Mouse (Mus musculus) midbrain, embryonic 11.5 days (tissue): ENCODE measurements around the gene Tnfaip2. TPM values are rescaled to one million over a fixed set of nuclear protein-coding genes. Genes with fewer than 3 reads are reported as not detected.

Experiments used
- ATAC-seq: fragments of 200-750 bp; cut with Nextera tagmentation; 2 replicates; pipeline ENCODE4 v1.8.0; 2017; ENCODE audit warnings: moderate TSS enrichment, moderate library complexity; ENCODE audit not compliant: low FRiP score
- DNase-seq: peaks from one replicate; pipeline ENCODE4 v3.0.0; 2015; ENCODE audit warnings: low spot score; ENCODE audit errors: missing footprints
- H3K27ac ChIP-seq: fragments of 300-500 bp; sonication (generic); 2 replicates; pipeline ENCODE4 v1.5.1; 2014; ENCODE audit warnings: low read depth, low read length
- H3K27me3 ChIP-seq: fragments of 300-500 bp; sonication (generic); 2 replicates; pipeline ENCODE4 v1.6.1; 2014; ENCODE audit warnings: mild to moderate bottlenecking, low read length, moderate library complexity, mixed read lengths; ENCODE audit not compliant: control insufficient read depth, insufficient read depth
- H3K36me3 ChIP-seq: fragments of 300-500 bp; sonication (generic); 2 replicates; pipeline ENCODE4 v1.6.1; 2014; ENCODE audit warnings: mild to moderate bottlenecking, low read length, moderate library complexity, mixed read lengths; ENCODE audit not compliant: control insufficient read depth, insufficient read depth
- H3K4me1 ChIP-seq: fragments of 300-500 bp; sonication (generic); 2 replicates; pipeline ENCODE4 v1.6.1; 2014; ENCODE audit warnings: low read length; ENCODE audit not compliant: control insufficient read depth, insufficient read depth
- H3K4me2 ChIP-seq: fragments of 300-500 bp; sonication (generic); 2 replicates; pipeline ENCODE4 v1.6.1; 2014; ENCODE audit warnings: mild to moderate bottlenecking, moderate library complexity
- H3K4me3 ChIP-seq: fragments of 300-500 bp; sonication (generic); 2 replicates; pipeline ENCODE4 v1.5.1; 2014; ENCODE audit warnings: low read depth, low read length
- H3K9ac ChIP-seq: fragments of 300-500 bp; sonication (generic); 2 replicates; pipeline ENCODE4 v1.6.1; 2014; ENCODE audit warnings: low read length
- H3K9me3 ChIP-seq: fragments of 300-500 bp; sonication (generic); 2 replicates; pipeline ENCODE4 v1.6.1; 2016; ENCODE audit warnings: low read length; ENCODE audit not compliant: control insufficient read depth
- WGBS: fragments of 180-500 bp; shearing (Covaris S2); extraction: QIAGEN DNeasy Blood & Tissue Kit; methylation state at CpG from one replicate; pipeline ENCODE4 v1.1.7; 2014; 5-methylcytosine and 5-hydroxymethylcytosine counted together
- polyA plus RNA-seq: library from polyadenylated mRNA; unstranded; fragments of >200 nt; fragmentation: Nextera tagmentation; extraction: Ambion mirVana; gene quantifications from 2 replicates; pipeline ENCODE4 v1.2.1, GENCODE M21; 2014

The Tnfaip2 gene
- 1.1 and 2.3 TPM in 2 replicates for polyA plus RNA-seq

GRCm38 (mm10) chr12:111442309-111443010 lies at the start of gene Tnfaip2:
Gene Tnfaip2, plus strand, starts transcription at chr12:111442469.
- WGBS: under 1% methylated on average over 48 of the region's 48 CpGs
- DNase-seq: peak; percentile 97
- Histone ChIP-seq H3K36me3 (no peaks in the 10 kb centered on the region), H3K4me3 (peak within 1 kb of the TSS; percentile 36), H3K4me2 (peak within 1 kb of the TSS; percentile 85), H3K9me3 (no peaks in the 10 kb centered on the region), H3K27ac (no peak within 1 kb of the TSS), H3K4me1 (peaks cover 16% of the 10 kb centered on the region), H3K9ac (peak within 1 kb of the TSS; percentile 45), H3K27me3 (peaks cover 57% of the 10 kb centered on the region)
- ATAC-seq: peak; percentile 93

GRCm38 (mm10) chr12:111394008-111394407 lies 48.3 kb upstream of the Tnfaip2 start:
- H3K27ac ChIP-seq: no peak overlapping the region
- H3K9ac ChIP-seq: no peak overlapping the region
- H3K4me3 ChIP-seq: no peak overlapping the region
- H3K4me2 ChIP-seq: no peak overlapping the region
- no peaks in the 10 kb centered on the region for H3K4me1 ChIP-seq
- no peaks in the 10 kb centered on the region for H3K27me3 ChIP-seq
- ATAC-seq (no peak), DNase-seq (no peak)
- no peaks in the 10 kb centered on the region for H3K9me3 ChIP-seq
- H3K36me3 ChIP-seq: no peaks in the 10 kb centered on the region
- WGBS: 90% methylated on average over 6 of the region's 6 CpGs

GRCm38 (mm10) chr12:111396997-111397396 lies 45.3 kb upstream of the Tnfaip2 start:
- H3K4me1 ChIP-seq: no peaks in the 10 kb centered on the region
- no peak for ATAC-seq
- H3K9me3 ChIP-seq: no peaks in the 10 kb centered on the region
- no peaks in the 10 kb centered on the region for H3K27me3 ChIP-seq
- no peaks in the 10 kb centered on the region for H3K36me3 ChIP-seq
- WGBS: 79% methylated on average over 5 of the region's 5 CpGs
- no peak overlapping the region for H3K27ac ChIP-seq
- H3K9ac ChIP-seq: no peak overlapping the region
- no peak overlapping the region for H3K4me2 ChIP-seq
- H3K4me3 ChIP-seq: no peak overlapping the region
- DNase-seq: no peak

GRCm38 (mm10) chr12:111401454-111402184 lies 40.6 kb upstream of the Tnfaip2 start:
- H3K36me3 ChIP-seq: no peaks in the 10 kb centered on the region
- DNase-seq (peak; percentile 98), ATAC-seq (peak; percentile 46; the same call in 1 of the 2 replicates)
- no peaks in the 10 kb centered on the region for H3K9me3 ChIP-seq
- H3K27ac ChIP-seq: no peak overlapping the region
- no peak overlapping the region for H3K4me3 ChIP-seq
- H3K27me3 ChIP-seq: peaks cover 7% of the 10 kb centered on the region
- peak overlapping the region; percentile 9; the same call in 1 of the 2 replicates for H3K9ac ChIP-seq
- WGBS: 20% methylated on average over 15 of the region's 15 CpGs
- no peaks in the 10 kb centered on the region for H3K4me1 ChIP-seq
- H3K4me2 ChIP-seq: no peak overlapping the region

- Histone ChIP-seq H3K4me1 (no peaks in the 10 kb centered on the region), H3K27ac (no peak overlapping the region), H3K9me3 (no peaks in the 10 kb centered on the region), H3K36me3 (no peaks in the 10 kb centered on the region), H3K4me2 (no peak overlapping the region), H3K9ac (no peak overlapping the region), H3K4me3 (no peak overlapping the region), H3K27me3 (peaks cover 21% of the 10 kb centered on the region)
- WGBS: 67% methylated on average over 10 of the region's 10 CpGs
- ATAC-seq: no peak
- no peak for DNase-seq
Observed at GRCm38 (mm10) chr12:111404880-111405279, 37.4 kb upstream of the Tnfaip2 start.

- 2% methylated on average over 24 of the region's 24 CpGs for WGBS
- no peaks in the 10 kb centered on the region for H3K36me3 ChIP-seq
- no peaks in the 10 kb centered on the region for H3K9me3 ChIP-seq
- H3K27ac ChIP-seq: no peak within 1 kb of the TSS
- H3K9ac ChIP-seq: no peak within 1 kb of the TSS
- peaks cover 21% of the 10 kb centered on the region for H3K27me3 ChIP-seq
- H3K4me2 ChIP-seq: peak within 1 kb of the TSS; percentile 23
- no peak for DNase-seq
- no peak for ATAC-seq
- no peaks in the 10 kb centered on the region for H3K4me1 ChIP-seq
- no peak within 1 kb of the TSS for H3K4me3 ChIP-seq
Observed at GRCm38 (mm10) chr12:111406622-111407021, 35.6 kb upstream of the Tnfaip2 start, which contains the start of gene Lbhd2. Gene Lbhd2, plus strand, starts transcription at chr12:111406809.

- no peak overlapping the region for H3K4me3 ChIP-seq
- no peaks in the 10 kb centered on the region; the same call in 1 of the 2 replicates for H3K4me1 ChIP-seq
- H3K9ac ChIP-seq: no peak overlapping the region
- peaks cover 21% of the 10 kb centered on the region for H3K27me3 ChIP-seq
- no peak overlapping the region for H3K4me2 ChIP-seq
- 10% methylated on average over 5 of the region's 5 CpGs for WGBS
- H3K27ac ChIP-seq: no peak overlapping the region
- no peaks in the 10 kb centered on the region for H3K36me3 ChIP-seq
- no peak for ATAC-seq
- DNase-seq: no peak
- no peaks in the 10 kb centered on the region for H3K9me3 ChIP-seq
Observed at GRCm38 (mm10) chr12:111409583-111409982, 32.7 kb upstream of the Tnfaip2 start.

GRCm38 (mm10) chr12:111411631-111412355 lies 30.5 kb upstream of the Tnfaip2 start:
- Histone ChIP-seq H3K9me3 (no peaks in the 10 kb centered on the region), H3K36me3 (no peaks in the 10 kb centered on the region), H3K9ac (no peak overlapping the region), H3K4me1 (peaks cover 3% of the 10 kb centered on the region), H3K4me2 (no peak overlapping the region), H3K27me3 (peaks cover 12% of the 10 kb centered on the region), H3K4me3 (no peak overlapping the region), H3K27ac (no peak overlapping the region)
- WGBS: 80% methylated on average over 8 of the region's 8 CpGs
- no peak for DNase-seq
- ATAC-seq: no peak
